Mouse (Mus musculus) heart, postnatal 0 days (tissue): ENCODE measurements at regions not wholly inside any gene's neighbourhood (a gene's known extent, or its start where the extent isn't known, plus 50 kb on each side); places are given as distances from the start of the nearest gene placed in this dataset.

Source experiments
- CTCF ChIP-seq: IDR thresholded peaks from 2 replicates; pipeline ENCODE4 v1.5.1; 2016; ENCODE audit warnings: antibody characterized with exemption, control low read depth, low read depth
- EP300 ChIP-seq: IDR thresholded peaks from 2 replicates; pipeline ENCODE4 v1.6.1; 2016; ENCODE audit warnings: antibody characterized with exemption, low read depth

DNA sequence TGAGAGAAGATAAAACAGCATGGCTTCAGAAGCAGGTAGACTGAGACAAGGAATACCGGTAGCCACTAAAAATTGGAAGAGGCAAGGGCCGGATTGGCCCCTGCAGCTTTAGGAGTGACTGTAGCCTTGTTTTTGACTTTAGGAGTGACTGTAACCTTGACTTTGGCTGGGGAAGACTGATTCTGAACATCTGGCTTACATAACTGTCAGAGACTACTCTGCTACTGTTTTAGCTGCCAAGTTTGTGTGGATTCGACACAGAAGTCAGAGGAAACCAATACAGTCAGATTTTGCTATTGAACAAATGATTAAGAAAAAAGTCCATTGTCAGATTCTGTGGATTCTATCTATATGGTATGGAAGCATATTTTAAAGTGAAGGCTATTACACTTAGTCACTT lies 66.4 kb upstream of the Cd28 start:
- TF ChIP-seq EP300, result peak; percentile 82
- TF ChIP-seq CTCF, result no peak
